In genomic region chr7:118491431-118492147, GRCm38 (mm10) we compare ENCODE assay signal across 8 mouse cellular contexts. TPM values are rescaled to one million over a fixed set of nuclear protein-coding genes. Genes with fewer than 3 reads are reported as not detected.
DNase-seq lines count a peak whose midpoint lies in the region; ATAC-seq lines count a peak whose summit lies in the region.

Gene Itpripl2, minus strand, starts transcription at chr7:118491975.

- DNase-seq in WW6 (ENCODE audit: low read depth, low spot score) (peak; percentile 22), liver (peak; percentile 75)
- peak; percentile 74 for DNase-seq in embryo, embryonic 10 days (ENCODE audit: low spot score)
- peak; percentile 24 to 32 for DNase-seq in spleen, postnatal 14 days (ENCODE audit: low spot score in 2 of 2)
- DNase-seq in c-Kit-positive CD71-positive TER-119-positive erythroid progenitor cells, embryonic 14.5 days (ENCODE audit: low spot score): no peak

- peak within 1 kb of the TSS; percentile 83 for H3K9ac ChIP-seq in intestine, embryonic 15.5 days
- peak within 1 kb of the TSS; percentile 27 for H3K9ac ChIP-seq in midbrain, embryonic 15.5 days

- ATAC-seq in granulocyte monocyte progenitor cell, adult 5-6 weeks (replicated peaks; ENCODE audit: poor library complexity, severe bottlenecking): peak; percentile 84
- peak; percentile 90 for ATAC-seq in intestine, embryonic 15.5 days
- peak; percentile 76 for ATAC-seq in midbrain, embryonic 15.5 days (replicated peaks)

- no peaks in the 10 kb centered on the region for H3K27me3 ChIP-seq in intestine, embryonic 15.5 days (replicated peaks)
- peaks cover 51% of the 10 kb centered on the region for H3K27me3 ChIP-seq in midbrain, embryonic 15.5 days (replicated peaks)

- H3K36me3 ChIP-seq in intestine, embryonic 15.5 days: no peaks in the 10 kb centered on the region; the same call in 1 of the 2 replicates
- no peaks in the 10 kb centered on the region for H3K36me3 ChIP-seq in midbrain, embryonic 15.5 days (replicated peaks)

- H3K27ac ChIP-seq in intestine, embryonic 15.5 days: peak within 1 kb of the TSS; percentile 85
- H3K27ac ChIP-seq in midbrain, embryonic 15.5 days: 0 out of 2 replicates have a peak within 1 kb of the TSS, but pooled peaks have one; percentile 0

- H3K4me3 ChIP-seq in intestine, embryonic 15.5 days (replicated peaks): peak within 1 kb of the TSS; percentile 67
- peak within 1 kb of the TSS; percentile 44 for H3K4me3 ChIP-seq in midbrain, embryonic 15.5 days

- H3K4me1 ChIP-seq in intestine, embryonic 15.5 days (replicated peaks): peaks cover 31% of the 10 kb centered on the region
- H3K4me1 ChIP-seq in midbrain, embryonic 15.5 days: peaks cover 18% of the 10 kb centered on the region

- peak within 1 kb of the TSS; percentile 81 for H3K4me2 ChIP-seq in intestine, embryonic 15.5 days (replicated peaks)
- peak within 1 kb of the TSS; percentile 69 for H3K4me2 ChIP-seq in midbrain, embryonic 15.5 days

- no peaks in the 10 kb centered on the region for H3K9me3 ChIP-seq in intestine, embryonic 15.5 days
- H3K9me3 ChIP-seq in midbrain, embryonic 15.5 days: no peaks in the 10 kb centered on the region

- under 1% methylated on average over 51 of the region's 55 CpGs for WGBS in intestine, embryonic 15.5 days
- WGBS in midbrain, embryonic 15.5 days: under 1% methylated on average over 42 of the region's 55 CpGs

RNA-seq across cellular contexts. Expression of gene Itpripl2, which starts in this region (rescaled TPM):
- total RNA-seq in granulocyte monocyte progenitor cell, adult 5-6 weeks (2014; fragmentation: Nextera tagmentation): 9.0 and 11.3 TPM in 2 replicates
- total RNA-seq in granulocyte monocyte progenitor cell, adult 5-6 weeks (2017): 18.3 and 21.2 TPM in 2 replicates
- 5.3 and 5.5 TPM in 2 replicates for polyA plus RNA-seq in intestine, embryonic 15.5 days (2015; fragmentation: Nextera tagmentation; extraction: Ambion mirVana)
- polyA plus RNA-seq in midbrain, embryonic 15.5 days (2015; fragmentation: Nextera tagmentation; extraction: Ambion mirVana): 0.79 and 1.0 TPM in 2 replicates
